Mouse (Mus musculus) bone marrow, adult 2 months (tissue): ENCODE measurements around the gene Nop2.

Source experiments
- CTCF ChIP-seq: fragments of 200-500 bp; IDR thresholded peaks from 2 replicates; pipeline ENCODE4 v1.5.1; 2011; ENCODE audit warnings: low read length, control low read depth; ENCODE audit not compliant: control insufficient read depth, insufficient read depth
- POLR2A ChIP-seq: fragments of 200-500 bp; IDR thresholded peaks from 2 replicates; pipeline ENCODE4 v1.6.1; 2011; ENCODE audit warnings: low read depth, mild to moderate bottlenecking, control low read depth, low read length, borderline replicate concordance; ENCODE audit not compliant: control insufficient read depth

DNA sequence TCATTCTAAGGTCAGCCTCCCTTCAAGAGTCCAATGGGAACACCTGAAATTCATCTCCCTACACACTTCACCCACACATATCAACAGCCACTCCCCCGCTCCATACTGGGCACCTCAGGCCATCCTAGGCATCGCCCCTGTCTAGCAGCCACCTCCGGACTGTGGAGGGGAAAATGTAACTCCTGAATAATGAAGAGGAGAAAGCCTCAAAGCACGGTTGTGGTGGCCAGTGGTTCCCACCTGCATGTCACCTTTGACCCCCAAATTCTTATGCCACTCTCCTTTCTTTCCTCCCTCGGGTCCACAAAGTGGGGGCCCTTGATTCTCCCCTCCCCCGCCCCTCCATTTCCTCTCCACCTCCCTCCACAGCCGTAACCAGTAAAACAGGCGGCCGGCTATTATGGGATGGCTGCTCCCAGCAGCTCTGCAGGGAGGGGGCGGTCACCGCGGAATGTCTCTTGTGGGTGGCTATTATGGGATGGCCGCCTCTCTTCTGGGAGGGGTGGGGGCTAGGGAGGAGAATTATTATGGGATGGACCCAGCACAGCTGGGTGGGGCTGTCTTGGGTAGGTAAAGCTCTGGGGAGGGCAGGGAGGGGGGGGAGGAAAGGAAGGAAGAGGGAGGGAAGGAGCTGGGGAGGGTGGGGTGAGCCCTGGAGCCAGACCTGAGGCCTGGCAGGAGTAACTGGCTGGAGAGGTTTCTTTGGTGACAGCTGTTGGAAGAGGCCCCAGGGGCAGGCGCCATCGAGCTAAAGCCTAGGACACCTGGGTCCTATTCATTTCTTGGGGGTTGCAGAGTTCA lies 42.0 kb upstream of the Nop2 start:
- TF ChIP-seq CTCF (no peak), POLR2A (no peak)
